Mouse (Mus musculus) hindbrain, embryonic 16.5 days (tissue): ENCODE measurements at regions not wholly inside any gene's neighbourhood (a gene's known extent, or its start where the extent isn't known, plus 50 kb on each side); places are given as distances from the start of the nearest gene placed in this dataset. TPM values are rescaled to one million over a fixed set of nuclear protein-coding genes. Genes with fewer than 3 reads are reported as not detected.

Experiments
- ATAC-seq: fragments of 200-750 bp; cut with Nextera tagmentation; 2 replicates; pipeline ENCODE4 v1.8.0; 2017; ENCODE audit warnings: moderate TSS enrichment, moderate library complexity
- H3K27ac ChIP-seq: fragments of 300-500 bp; sonication (generic); 2 replicates; pipeline ENCODE4 v1.5.1; 2014; ENCODE audit warnings: low read depth, mild to moderate bottlenecking, control low read depth, low read length, moderate library complexity
- H3K27me3 ChIP-seq: fragments of 300-500 bp; sonication (generic); replicated peaks from 2 replicates; pipeline ENCODE4 v1.6.1; 2014; ENCODE audit warnings: low read length; ENCODE audit not compliant: control insufficient read depth, insufficient read depth
- H3K36me3 ChIP-seq: fragments of 300-500 bp; sonication (generic); 2 replicates; pipeline ENCODE4 v1.6.1; 2014; ENCODE audit warnings: mild to moderate bottlenecking, low read length, moderate library complexity, mixed read lengths; ENCODE audit not compliant: control insufficient read depth, insufficient read depth
- H3K4me1 ChIP-seq: fragments of 300-500 bp; sonication (generic); 2 replicates; pipeline ENCODE4 v1.6.1; 2014; ENCODE audit warnings: low read depth, low read length; ENCODE audit not compliant: control insufficient read depth, insufficient read depth
- H3K4me2 ChIP-seq: fragments of 300-500 bp; sonication (generic); 2 replicates; pipeline ENCODE4 v1.6.1; 2014; ENCODE audit warnings: mild to moderate bottlenecking, low read length, control low read depth, moderate library complexity
- H3K4me3 ChIP-seq: fragments of 300-500 bp; sonication (generic); 2 replicates; pipeline ENCODE4 v1.5.1; 2014; ENCODE audit warnings: mild to moderate bottlenecking, low read length, control low read depth, moderate library complexity
- H3K9ac ChIP-seq: fragments of 300-500 bp; sonication (generic); 2 replicates; pipeline ENCODE4 v1.6.1; 2014; ENCODE audit warnings: low read depth, mild to moderate bottlenecking, control low read depth, low read length, moderate library complexity
- H3K9me3 ChIP-seq: fragments of 300-500 bp; sonication (generic); 2 replicates; pipeline ENCODE4 v1.6.1; 2014; ENCODE audit warnings: mild to moderate bottlenecking, low read length, moderate library complexity; ENCODE audit not compliant: control insufficient read depth
- WGBS: fragments of 180-500 bp; shearing (Covaris S2); extraction: QIAGEN DNeasy Blood & Tissue Kit; methylation state at CpG from one replicate; pipeline ENCODE4 v1.1.7; 2014; 5-methylcytosine and 5-hydroxymethylcytosine counted together
- microRNA-seq: library from miRNA; unstranded; fragments of <30 nt; microRNA quantifications from one replicate; pipeline ENCODE4, GENCODE M21; 2017

GRCm38 (mm10) chr8:107887333-107887732 lies 55.1 kb upstream of the Zfhx3 start:
- H3K9me3 ChIP-seq: no peaks in the 10 kb centered on the region
- WGBS: 59% methylated on average over 10 of the region's 10 CpGs
- 0 out of 2 replicates have a peak, but pooled peaks cover 2% of the 10 kb centered on the region for H3K27me3 ChIP-seq
- no peak overlapping the region for H3K9ac ChIP-seq
- H3K4me2 ChIP-seq: no peak overlapping the region
- no peak overlapping the region for H3K4me3 ChIP-seq
- no peaks in the 10 kb centered on the region for H3K36me3 ChIP-seq
- no peaks in the 10 kb centered on the region for H3K4me1 ChIP-seq
- H3K27ac ChIP-seq: no peak overlapping the region
- no peak for ATAC-seq

- Histone ChIP-seq H3K4me2 (no peak overlapping the region), H3K9ac (no peak overlapping the region), H3K27ac (no peak overlapping the region), H3K36me3 (no peaks in the 10 kb centered on the region), H3K9me3 (0 out of 2 replicates have a peak, but pooled peaks cover 2% of the 10 kb centered on the region), H3K27me3 (0 out of 2 replicates have a peak, but pooled peaks cover 2% of the 10 kb centered on the region), H3K4me3 (no peak overlapping the region), H3K4me1 (no peaks in the 10 kb centered on the region)
- no peak for ATAC-seq
- WGBS: 74% methylated on average over 5 of the region's 5 CpGs
Measured at GRCm38 (mm10) chr8:107890922-107891321, 51.5 kb upstream of the Zfhx3 start.

Small RNAs in the stretch of these regions (microRNA-seq; reads per million reads assigned to microRNA genes)
- gene Gm22825 (not detected), gene Gm23646 (not detected)
